Mouse (Mus musculus): ENCODE results near the gene Tlk2.
A peak's percentile ranks its signal among the peaks of the same experiment; 100 is the strongest.
"Not testable (repeated sequence)": the region's sequence is repeated elsewhere in the genome, so short reads cannot be mapped to it uniquely, and the experiment has no call there.

The Tlk2 gene

DNA sequence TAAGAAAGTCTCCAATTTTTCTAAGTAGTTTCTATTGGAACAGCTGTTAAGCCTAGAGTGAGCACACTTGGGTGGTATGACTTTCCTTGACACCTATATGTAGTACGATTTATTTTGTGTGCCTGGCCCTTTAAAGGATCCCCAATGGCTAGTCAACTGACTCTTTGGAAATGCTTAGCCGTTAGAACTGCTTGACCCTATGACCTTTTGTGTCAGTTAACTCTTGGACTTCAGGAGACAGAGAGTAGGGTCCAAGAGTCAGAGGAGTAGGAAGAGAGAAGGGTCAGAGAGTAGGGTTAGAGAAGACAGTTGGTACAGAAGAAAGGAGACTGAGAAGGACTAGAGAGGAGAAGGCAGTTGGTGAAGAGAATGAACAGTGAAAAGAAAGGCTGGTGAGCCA is at the start of gene Tlk2:
Tlk2 (plus strand) TSS at position 292 of the 400 bp plus-strand sequence.
- DNase-seq (ENCODE audit: low read depth), result no peak

DNA sequence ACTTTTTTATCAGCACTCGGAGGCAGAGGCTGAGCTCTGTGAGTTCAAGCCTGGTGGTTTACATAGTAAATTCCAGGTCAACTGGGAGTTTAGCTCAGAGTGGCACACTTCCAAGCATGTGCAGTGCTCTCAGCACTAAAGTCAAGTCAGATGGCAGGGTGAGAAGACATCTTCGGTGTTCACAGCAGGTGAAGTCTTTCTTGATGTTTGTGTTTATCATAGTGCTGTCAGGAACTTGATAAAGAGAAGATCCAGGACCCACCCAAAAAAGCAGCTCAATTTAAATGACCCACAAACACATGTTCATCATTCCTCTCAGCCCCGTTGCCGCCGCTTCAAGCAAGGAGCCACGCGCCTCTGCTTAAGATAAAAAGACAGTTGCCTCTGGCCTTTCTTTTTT is 42.9 kb upstream of the Tlk2 start:
- no peak for DNase-seq (ENCODE audit: low read depth)

DNA sequence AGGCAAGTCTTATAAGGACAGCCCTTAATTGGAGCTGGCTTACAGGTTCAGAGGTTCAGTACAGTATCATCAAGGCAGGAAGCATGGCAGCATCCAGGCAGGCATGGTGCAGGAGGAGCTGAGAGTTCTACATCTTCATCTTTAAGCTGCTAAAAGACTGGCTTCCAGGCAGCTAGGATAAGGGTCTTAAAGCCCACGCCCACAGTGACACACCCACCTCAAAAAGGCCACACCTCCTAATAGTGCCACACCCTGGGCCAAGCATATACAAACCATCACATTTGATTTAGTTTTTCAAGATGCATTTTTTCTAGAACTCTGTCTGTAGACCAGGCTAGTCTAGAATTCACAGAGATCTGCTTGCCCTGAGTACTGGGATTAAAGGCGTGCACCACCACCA is 41.4 kb upstream of the Tlk2 start:
- DNase-seq (ENCODE audit: low read depth), result not testable (repeated sequence)

DNA sequence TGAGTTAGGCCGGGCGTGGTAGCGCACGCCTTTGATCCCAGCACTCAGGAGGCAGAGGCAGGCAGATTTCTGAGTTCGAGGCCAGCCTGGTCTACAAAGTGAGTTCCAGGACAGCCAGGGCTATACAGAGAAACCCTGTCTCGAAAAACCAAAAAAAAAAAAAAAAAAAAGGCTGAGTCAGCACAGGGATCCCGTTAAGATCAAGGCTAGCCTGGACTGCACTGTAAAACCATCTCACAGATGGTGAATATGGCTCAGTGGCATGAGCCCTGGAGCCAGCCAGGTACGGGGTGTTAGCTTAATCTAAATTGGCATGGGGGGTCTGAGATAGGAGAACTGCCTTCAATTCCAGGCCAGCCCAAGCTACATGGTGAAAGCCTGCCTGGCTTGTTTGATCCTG is 38.1 kb upstream of the Tlk2 start:
- DNase-seq (ENCODE audit: low read depth), result not testable (repeated sequence)

DNA sequence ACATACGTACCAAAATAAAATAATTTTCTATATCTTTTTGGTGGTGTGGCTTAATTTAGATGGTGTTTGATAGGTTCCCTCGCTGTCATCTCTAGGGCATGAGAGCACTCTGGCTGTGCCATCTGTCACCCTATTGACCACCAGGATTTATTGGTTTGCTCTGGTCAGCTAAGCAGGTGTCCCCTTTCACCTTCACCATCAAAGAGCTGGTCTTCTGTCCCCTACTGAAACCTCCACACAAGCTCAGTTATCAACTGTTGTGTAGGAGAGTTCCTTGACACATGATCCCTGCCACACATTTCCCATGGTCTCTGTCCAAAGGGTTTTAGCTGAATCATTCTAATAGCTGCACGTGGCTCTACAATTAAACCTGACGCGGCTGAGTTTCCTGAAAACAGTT is 37.5 kb upstream of the Tlk2 start:
- DNase-seq (ENCODE audit: low read depth), result no peak

DNA sequence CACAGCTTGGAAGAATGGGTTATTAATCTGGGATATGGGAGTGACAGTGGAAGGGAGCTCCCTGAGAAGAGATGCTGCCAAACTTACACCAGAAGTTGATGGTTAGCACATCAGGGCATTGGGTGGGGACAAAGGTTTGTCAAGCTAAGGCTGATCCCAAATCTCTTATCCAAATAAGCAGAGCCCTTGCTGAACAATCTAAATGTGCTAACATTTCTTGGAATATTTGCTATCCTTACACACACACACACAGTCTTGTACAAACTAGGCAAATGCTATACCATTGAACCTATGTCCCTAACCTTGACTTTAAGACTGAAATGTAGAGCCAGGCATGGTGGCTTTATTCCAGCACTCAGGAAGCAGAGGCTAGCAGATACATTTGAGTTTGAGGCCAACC is 35.0 kb upstream of the Tlk2 start:
- no peak for DNase-seq (ENCODE audit: low read depth)

DNA sequence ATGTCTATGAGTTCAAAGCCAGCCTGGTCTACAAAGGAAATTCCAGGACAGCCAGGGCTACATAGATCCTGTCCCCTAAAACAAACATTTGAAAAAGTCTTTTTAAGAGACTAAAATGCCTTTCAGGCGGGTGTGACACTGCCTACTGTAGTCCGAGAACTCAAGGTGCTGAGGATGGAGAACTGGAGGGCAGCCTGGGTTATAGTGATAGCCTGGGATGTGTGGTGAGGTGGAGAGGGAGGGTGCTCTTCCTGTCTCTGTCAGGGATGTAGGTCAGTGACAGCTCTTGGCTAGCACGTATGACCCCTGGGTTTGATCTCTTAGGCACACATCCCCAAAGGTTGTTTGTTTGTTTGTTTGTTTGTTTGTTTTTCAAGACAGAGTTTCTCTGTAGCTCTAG is 34.5 kb upstream of the Tlk2 start:
- DNase-seq (ENCODE audit: low read depth), result no peak

DNA sequence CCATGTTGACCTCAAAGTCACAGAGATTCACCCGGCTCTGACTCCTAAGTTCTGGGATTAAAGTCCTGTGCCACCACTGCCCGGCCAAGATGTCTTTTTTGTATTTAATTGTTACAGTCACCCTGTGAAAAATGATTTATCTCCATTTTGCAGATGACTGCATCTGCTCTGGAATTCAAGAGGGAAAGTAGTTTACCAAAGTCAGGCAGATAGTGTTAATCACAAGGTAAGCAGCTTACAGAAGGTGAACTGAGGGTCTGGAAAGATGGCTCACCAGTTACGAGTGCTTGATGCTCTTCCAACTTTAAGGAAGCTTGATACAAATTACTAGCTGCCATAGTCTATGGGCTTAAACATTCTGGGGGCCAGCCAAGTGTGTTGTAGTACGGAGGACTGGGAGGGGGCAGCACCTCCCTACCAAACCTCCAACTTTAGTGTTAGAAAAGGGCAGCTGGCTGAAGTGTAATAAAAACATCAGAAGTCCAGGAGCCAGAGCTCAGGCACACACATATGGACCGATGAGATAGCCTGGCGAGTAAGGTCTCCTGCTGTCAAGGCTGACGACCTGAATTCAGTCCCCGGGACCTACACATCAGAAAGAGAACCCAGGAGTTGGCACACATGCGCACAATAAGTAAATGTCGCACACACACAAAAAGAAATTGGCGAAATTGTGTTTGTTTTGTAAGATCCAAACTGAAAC is 33.9 kb upstream of the Tlk2 start:
- no peak for DNase-seq (ENCODE audit: low read depth)

DNA sequence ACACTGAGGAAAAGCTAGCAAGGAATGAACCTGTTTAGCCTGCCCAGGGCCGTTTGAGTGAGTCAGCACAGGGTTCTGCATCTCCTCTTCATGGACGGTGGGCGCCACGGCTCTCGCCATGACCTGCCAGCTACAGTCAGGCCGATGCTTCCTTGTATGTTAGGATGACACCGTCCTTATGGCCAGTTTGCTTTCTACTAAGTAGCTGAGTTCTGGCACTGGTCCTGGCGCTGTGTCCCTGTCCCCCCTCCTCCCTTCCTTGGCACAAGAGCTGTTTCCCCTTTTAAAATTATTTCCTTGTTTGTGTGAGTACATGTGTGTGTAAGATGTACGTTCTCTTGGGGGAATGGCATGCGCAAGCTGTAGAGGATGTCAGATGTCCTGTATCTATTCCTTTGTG is 33.4 kb upstream of the Tlk2 start:
- no peak for DNase-seq (ENCODE audit: low read depth)

DNA sequence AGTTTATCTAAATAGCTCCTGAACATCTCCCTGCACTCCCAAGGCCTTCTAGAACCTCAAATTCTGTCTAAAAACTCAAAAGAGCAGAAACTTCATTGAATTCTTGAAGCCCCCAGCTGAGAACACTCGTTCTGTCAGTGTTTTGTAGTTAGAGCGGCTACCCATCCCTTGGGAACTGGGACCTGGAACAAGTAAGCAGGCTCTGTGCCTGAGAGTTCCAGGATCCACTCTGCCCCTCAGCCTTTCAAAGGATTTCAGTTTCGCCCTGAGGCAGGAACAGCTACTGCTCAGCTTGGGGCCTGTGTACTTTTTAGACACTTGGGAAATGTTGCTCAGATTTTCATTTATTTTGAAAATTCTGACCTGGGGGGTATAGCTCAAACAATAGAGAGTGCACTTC is 32.0 kb upstream of the Tlk2 start, which contains the start of gene Gm10842:
Gm10842 (plus strand) TSS at position 301 of the 400 bp plus-strand sequence.
- no peak for DNase-seq (ENCODE audit: low read depth)

DNA sequence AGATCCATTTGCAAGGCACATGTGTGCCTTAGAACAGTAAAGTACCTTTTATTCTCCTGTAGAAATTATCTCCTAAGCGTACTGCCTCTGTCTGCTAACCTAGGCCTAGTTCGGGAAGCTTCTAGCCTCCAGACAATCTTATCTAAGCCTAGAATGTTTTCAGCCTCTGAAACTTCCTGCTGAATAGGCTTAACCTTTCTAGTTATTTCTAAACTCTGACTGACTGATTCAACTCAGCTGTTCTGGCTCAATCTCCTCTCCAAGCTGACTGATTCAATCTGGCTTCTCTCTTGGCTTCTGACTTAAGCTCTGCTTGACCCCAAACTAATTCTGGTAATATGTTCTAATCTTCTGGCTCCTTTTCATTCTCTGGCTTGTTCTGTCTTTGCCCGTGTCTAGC is 29.3 kb upstream of the Tlk2 start:
- DNase-seq (ENCODE audit: low read depth), result no peak

DNA sequence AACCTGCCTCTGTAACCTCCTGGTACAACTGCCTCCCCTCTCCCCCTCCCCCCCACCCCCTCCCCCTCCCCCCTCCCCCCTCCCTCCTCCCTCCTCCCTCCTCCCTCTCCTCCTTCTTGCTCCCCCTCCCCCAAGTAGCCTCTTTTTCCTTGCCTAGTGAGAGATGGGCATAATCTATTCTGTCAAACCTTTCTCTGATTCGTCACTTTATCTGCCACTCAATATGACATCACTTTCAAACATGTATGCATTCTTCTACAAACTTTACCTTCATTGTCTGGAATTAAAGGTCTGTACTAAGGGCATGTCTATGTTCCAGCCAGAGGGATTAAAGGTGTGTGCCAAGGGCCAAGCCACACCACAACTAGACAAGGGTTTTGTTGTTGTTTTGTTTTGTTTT is 28.8 kb upstream of the Tlk2 start:
- DNase-seq (ENCODE audit: low read depth), result peak; percentile 23

DNA sequence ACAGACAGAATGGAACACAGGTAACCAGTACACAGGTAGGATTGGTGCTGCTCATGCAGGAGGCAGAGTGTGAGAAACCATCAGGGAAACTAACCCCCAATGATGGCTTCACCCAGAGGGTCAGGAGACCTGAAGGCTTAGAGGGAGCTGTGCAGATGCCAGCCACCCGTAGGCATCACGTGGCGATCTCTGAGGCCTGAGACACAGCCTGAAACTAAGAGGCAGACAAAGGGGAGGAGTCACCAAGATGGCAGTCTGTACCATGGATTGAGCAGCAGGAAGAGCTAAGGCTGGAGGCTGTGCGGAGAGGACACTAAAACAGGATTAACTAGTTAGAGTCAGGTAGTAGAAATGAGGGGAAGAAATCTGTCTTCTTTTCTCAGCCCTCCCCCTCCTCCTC is 27.9 kb upstream of the Tlk2 start:
- DNase-seq (ENCODE audit: low read depth), result no peak

DNA sequence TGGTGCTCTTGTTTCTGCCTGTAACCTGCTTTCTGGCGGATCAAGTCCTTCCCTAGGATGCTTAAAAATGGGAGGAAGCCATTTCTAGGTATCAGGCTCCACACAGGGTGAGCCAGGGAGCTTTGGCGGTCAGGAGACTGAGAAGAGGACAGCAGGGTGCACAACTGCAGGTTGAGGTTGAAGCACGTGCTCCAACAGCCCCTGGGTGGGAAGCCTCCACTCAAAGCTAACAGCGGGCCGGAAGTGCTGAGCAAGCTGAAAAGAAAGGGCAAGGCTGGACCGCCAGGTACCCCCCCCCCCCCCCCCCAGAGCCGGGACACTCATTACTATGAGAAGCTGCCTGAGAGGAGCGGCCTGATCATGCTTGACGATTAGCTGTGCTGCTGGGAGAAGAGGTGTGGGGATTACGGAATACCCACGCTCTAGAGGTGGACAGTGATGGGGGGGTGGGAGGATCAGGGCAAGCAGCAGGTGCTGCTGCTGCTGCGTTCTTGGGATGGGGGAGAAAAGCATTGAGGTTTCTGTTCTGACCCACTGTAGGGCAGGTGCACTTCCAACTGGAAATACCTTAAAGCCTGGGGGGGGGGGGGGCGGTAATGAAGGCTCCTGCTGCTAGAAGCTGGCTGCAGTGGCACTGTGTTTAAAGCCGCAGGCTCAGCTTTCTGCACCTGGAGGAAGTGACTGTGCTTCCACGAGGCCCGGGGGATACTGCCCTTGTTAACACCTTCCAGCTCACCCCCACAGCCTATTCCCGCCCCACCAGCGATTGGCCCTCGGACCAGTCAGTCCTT is 27.2 kb upstream of the Tlk2 start:
- no peak for DNase-seq (ENCODE audit: low read depth)

DNA sequence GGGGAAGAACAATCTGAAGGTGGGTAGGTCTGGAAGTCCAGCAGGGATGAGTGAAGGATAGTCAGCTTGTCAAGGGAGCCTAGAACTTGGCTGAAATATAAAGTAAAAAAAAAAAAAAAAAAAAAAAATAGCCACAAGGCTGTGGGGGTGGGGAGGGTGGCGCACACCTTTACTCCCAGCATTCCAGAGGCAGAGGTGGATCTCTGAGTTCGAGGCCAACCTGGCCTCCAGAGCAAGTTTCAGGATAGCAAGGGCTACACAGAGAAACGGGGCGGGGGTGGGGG is 26.6 kb upstream of the Tlk2 start:
- no peak for DNase-seq (ENCODE audit: low read depth)

DNA sequence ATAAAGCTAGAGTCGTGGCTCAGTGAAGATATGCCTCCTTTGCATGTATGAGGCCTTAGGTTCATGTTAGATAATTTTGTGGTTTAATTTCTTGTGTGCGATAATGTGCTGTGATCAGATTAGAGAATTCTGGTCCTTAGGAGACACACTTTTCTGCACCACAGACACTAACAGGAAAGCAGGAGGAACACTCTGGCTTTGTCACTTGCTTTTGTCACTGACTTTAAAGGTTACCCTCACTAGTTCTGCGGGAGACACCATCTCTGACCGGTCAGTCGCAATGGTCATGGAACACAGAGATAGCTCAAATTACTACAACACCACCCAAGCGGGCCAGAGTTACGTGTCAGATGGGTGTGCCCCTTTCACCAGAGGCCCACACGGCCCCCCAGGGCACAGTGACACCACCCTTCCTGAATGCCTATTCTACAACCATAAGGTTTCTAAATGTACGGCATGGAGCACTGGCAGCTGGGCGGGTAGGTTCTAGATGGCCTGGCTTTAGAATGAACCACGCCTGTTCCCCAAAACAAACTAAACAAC is 26.2 kb upstream of the Tlk2 start:
- DNase-seq (ENCODE audit: low read depth), result peak; percentile 12

DNA sequence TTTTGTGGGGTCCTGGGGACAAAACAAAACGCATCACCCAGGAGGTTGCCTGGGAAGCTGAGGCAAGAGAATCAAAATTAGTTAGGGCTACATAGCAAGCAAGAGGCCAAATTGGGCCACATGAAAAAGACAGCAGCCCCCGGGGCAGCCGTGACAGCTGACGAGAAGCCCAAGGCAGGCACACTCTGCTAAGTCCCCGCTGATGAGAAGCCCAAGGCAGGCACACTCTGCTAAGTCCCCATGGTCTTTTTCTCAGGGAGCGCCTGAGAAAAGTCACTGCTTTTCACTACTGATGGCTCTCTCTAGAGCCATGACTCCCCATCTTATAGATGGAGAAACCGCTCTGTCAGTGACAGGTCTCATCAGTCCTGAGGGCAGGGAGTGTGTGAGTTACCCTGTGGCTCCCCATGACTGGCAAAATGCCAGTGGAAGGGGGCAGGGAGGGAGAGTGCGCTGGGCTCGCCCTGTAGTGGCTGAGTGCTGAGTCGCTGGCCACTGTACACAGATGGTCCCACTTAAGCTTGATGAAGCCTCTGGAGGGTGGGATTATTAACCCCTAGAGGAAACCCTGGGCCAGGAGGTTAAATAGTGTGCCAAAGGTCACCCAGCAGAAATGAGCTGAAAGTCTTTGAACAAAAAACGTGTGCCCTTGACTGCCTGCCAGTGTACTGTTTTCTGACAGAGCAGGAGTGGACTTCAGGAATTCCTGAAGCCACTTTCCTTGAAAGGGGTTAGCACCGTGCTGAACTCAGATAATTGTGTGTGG is 25.4 kb upstream of the Tlk2 start:
- DNase-seq (ENCODE audit: low read depth), result peak; percentile 29

DNA sequence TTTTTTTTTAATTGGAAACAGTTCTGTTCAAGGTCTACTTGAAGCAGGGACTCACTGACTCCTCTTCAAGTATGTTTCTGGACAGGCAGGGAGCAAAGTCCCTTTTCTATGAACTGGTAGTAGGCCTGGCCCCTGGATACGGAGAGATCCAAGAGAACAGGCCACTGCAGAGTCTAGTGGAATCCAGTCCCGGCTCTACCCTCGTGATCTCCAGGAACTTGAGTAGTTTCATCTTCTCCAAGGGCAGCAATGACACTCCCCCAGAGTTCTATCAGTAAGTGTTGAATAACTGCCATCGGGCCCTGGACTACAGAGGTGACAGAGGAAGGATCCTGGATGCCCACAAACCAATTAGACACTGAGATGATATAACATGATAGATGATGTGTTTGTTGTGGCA is 22.7 kb upstream of the Tlk2 start:
- DNase-seq (ENCODE audit: low read depth), result no peak

DNA sequence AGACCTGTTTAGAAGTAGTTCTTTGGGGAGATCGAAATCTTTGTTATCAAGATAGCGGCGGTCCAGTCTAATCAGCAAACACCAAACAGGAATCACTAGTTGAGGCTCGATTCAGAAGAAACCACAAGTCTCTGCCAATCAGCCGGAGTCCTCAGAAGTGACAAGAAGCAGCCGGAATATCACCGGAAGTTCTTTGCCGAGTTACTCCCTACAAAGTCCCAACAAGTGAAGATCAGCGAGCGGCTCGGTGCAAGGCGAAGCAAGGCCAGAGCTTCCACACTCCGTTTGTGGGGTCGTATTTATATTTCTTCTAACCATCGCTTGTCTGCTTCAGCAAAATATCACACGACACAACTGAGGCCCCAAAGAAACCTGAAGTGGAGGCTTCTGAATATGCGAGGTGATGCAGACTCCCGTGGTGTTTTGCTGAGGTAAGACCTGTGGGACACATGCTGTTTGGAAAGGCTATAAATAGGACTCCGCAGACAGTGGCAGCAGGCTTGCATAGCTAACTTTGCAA is 21.8 kb upstream of the Tlk2 start:
- DNase-seq (ENCODE audit: low read depth), result no peak

DNA sequence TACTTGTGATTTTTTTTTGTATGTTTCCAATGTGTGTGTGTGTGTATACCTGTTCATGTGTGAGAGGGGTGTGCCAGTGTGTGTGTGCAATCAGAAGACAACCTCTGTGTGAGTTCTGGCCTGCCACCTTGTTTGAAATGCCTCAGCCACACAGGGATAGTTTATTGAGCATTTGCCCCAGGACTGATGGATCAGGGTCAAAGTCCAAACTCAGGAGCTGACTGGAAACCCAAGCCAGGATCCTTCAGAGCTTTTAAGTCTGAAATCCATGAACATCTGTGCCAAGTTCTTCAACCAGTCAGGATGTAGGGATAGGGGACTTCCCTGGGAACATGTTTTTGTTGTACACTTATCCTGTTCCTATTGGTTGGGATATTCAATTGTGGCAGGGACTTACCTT is 20.6 kb upstream of the Tlk2 start:
- DNase-seq (ENCODE audit: low read depth), result no peak

DNA sequence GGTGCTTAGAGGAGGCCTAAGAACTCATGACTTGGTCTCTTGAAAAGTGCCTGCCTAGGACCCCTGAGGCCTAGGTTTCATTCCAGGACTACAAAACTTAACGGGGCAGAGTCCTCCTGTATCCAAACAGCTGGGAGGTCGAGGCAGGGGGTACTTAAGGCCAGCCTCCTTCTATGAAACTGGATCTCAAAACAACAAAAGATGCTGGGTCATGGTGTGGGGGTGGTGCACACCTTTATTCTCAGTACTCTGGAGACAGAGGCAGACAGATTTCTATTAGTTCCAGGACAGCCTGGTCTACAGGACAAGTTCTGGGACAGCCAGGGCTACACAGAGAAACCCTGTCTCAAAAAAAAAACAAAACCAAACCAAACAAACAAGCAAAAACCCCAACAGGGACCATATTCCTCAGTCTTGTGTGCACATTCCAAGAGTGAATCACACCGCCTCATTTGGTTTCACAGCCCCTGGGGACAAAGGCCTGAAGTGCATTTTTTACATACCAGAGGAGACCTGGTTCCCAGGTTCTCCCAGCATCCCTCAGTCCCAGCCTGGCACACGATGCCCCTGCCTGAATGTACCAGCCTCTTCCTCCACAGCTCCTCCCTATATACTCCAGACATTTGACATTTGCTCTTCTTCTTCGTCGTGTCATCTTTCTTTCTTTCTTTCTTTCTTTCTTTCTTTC is 18.8 kb upstream of the Tlk2 start:
- DNase-seq (ENCODE audit: low read depth), result no peak

DNA sequence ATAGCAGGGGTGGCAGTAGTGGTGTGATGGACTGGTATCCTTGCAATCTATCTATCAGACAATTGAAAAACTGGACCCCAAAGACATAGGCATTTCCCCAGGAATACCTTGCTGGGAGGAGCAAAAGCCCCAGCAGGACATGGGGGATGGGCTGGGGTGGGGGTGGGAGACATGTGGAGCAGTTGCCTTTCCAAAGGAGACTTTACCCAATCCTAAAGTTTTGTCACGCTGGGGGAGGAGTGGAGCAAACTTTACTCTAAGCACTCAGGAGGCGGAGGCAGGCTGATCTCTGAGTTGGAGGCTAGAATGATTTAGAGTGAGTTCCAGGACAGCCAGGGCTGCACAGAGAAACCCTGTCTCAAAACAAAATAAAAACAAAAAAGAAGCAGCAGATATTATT is 17.2 kb upstream of the Tlk2 start:
- no peak for DNase-seq (ENCODE audit: low read depth)

All from 416B (cell line).